Comparison of ENCODE assay signal across 25 mouse cellular contexts in genomic region chr2:80029051-80029450, GRCm38 (mm10).
DNase-seq lines count a peak whose midpoint lies in the region; ATAC-seq lines count a peak whose summit lies in the region.
"Had no signal": no experiment of that assay in that cellular context is flagged by ENCODE, and none has a peak within 500 bp of the region (broad histone marks: within the 10 kb centered on the region; RNA-seq: fewer than 3 reads in every experiment).

No protein-coding gene starts in this region.

- 63% methylated on average over 2 of the region's 2 CpGs for WGBS in kidney, embryonic 15.5 days

- no peak overlapping the region for H3K4me3 ChIP-seq in kidney, embryonic 15.5 days (replicated peaks)
- H3K4me3 ChIP-seq: forebrain, embryonic 10.5 days; forebrain, embryonic 13.5 days; heart, embryonic 15.5 days; hindbrain, embryonic 10.5 days; hindbrain, embryonic 13.5 days had no signal

- no peak for ATAC-seq in kidney, embryonic 15.5 days (replicated peaks; ENCODE audit: low FRiP score)
- ATAC-seq: activated CD4-positive, CD25-positive, alpha-beta regulatory T cell, adult 4 months; forebrain, embryonic 13.5 days; forebrain, embryonic 16.5 days had no signal

- H3K27ac ChIP-seq in kidney, embryonic 15.5 days: no peak overlapping the region
- H3K27ac ChIP-seq: forebrain, embryonic 10.5 days; forebrain, embryonic 13.5 days; heart, embryonic 15.5 days; hindbrain, embryonic 10.5 days; hindbrain, embryonic 13.5 days had no signal

- H3K9ac ChIP-seq in kidney, embryonic 15.5 days: no peak overlapping the region
- H3K9ac ChIP-seq: forebrain, embryonic 13.5 days; heart, embryonic 15.5 days; hindbrain, embryonic 13.5 days had no signal

- H3K27me3 ChIP-seq in kidney, embryonic 15.5 days: no peaks in the 10 kb centered on the region
- H3K27me3 ChIP-seq: forebrain, embryonic 13.5 days; heart, embryonic 15.5 days; hindbrain, embryonic 13.5 days had no signal

- H3K36me3 ChIP-seq in kidney, embryonic 15.5 days: no peaks in the 10 kb centered on the region
- H3K36me3 ChIP-seq: forebrain, embryonic 10.5 days; heart, embryonic 15.5 days; hindbrain, embryonic 10.5 days; hindbrain, embryonic 13.5 days had no signal

- DNase-seq in kidney, adult 11 months: peak; percentile 65
- peak; percentile 72 to 74 for DNase-seq in kidney, adult 8-10 months
- DNase-seq in kidney, postnatal 4 days: no peak
- peak; percentile 15 for DNase-seq in kidney, postnatal 10 days
- peak; percentile 61 to 63 for DNase-seq in kidney, postnatal 36 days
- DNase-seq in left cerebral cortex, adult 11 months (ENCODE audit: low spot score): no peak
- no peak for DNase-seq in adrenal gland, postnatal 36 days
- DNase-seq: adrenal gland, adult 8-10 months; adrenal gland, postnatal 25 days; cerebellum, adult 18-20 months; cerebellum, adult 9-10 months; cerebellum, postnatal 14 days; gastrocnemius, postnatal 10 days; gastrocnemius, postnatal 36 days; heart, postnatal 10 days; heart, postnatal 36 days had no signal

- H3K9me3 ChIP-seq in kidney, embryonic 15.5 days (replicated peaks): no peaks in the 10 kb centered on the region
- H3K9me3 ChIP-seq: forebrain, embryonic 10.5 days; forebrain, embryonic 13.5 days; heart, embryonic 15.5 days; hindbrain, embryonic 10.5 days; hindbrain, embryonic 13.5 days had no signal

- no peaks in the 10 kb centered on the region for H3K4me1 ChIP-seq in kidney, embryonic 15.5 days
- H3K4me1 ChIP-seq: forebrain, embryonic 10.5 days; forebrain, embryonic 13.5 days; hindbrain, embryonic 10.5 days; hindbrain, embryonic 13.5 days had no signal

- H3K4me2 ChIP-seq in kidney, embryonic 15.5 days: no peak overlapping the region
- H3K4me2 ChIP-seq: forebrain, embryonic 13.5 days; heart, embryonic 11.5 days; heart, embryonic 15.5 days; hindbrain, embryonic 13.5 days had no signal

Comparison
In these comparisons a context has a peak if more than half of its experiments do, and no peak if none do; other contexts are left out.
1. DNase-seq: peak in kidney, adult 11 months (single experiment), kidney, adult 8-10 months (2 of 2), kidney, postnatal 10 days (single experiment) and kidney, postnatal 36 days (2 of 2); none in kidney, postnatal 4 days (0 of 2), left cerebral cortex, adult 11 months (single experiment) and adrenal gland, postnatal 36 days (0 of 2).